Mouse (Mus musculus) heart, postnatal 25 days (tissue): Measurements from ENCODE around the gene Chit1. TPM values are rescaled to one million over a fixed set of nuclear protein-coding genes. Genes with fewer than 3 reads are reported as not detected.

Source experiments
- DNase-seq: peaks from one replicate; pipeline ENCODE4 v3.0.0; 2022; ENCODE audit warnings: low spot score
- intact Hi-C: fragments of 180-260 bp; cut with DNase I; formaldehyde crosslinking; loops from one replicate; pipeline ENCODE4 v1.15.1; 2025
- total RNA-seq, 2 experiments: library from RNA; stranded (reverse); gene quantifications; 2 replicates each; pipeline ENCODE4 v1.2.3; 2021

Chit1 gene
- total RNA-seq, 2 experiments from 2014 or later, result not detected

GRCm38 (mm10) chr1:134096264-134096934, 14.6 kb upstream of the Chit1 start:
- DNase-seq, result no peak
- intact Hi-C loops, result no loop called here

GRCm38 (mm10) chr1:134097080-134097855, 13.8 kb upstream of the Chit1 start:
- intact Hi-C loops, result no loop called here
- no peak for DNase-seq

GRCm38 (mm10) chr1:134097956-134098725, 12.9 kb upstream of the Chit1 start:
- DNase-seq, result peak; percentile 71
- intact Hi-C loops, result loop anchor here (2.0 kb wide), 1 partner anchor 19 kb away; the partner anchor contains the start of gene Btg2

GRCm38 (mm10) chr1:134098726-134099515, 12.1 kb upstream of the Chit1 start:
- intact Hi-C loops, result loop anchor here (2.0 kb wide), 1 partner anchor 20 kb away; the partner anchor contains the start of gene Btg2
- DNase-seq, result peak; percentile 94

GRCm38 (mm10) chr1:134099516-134100235, 11.4 kb upstream of the Chit1 start:
- DNase-seq, result no peak
- intact Hi-C loops, result loop anchor here (2.0 kb wide), 1 partner anchor 21 kb away; the partner anchor contains the start of gene Btg2

- intact Hi-C loops, result no loop called here
- no peak for DNase-seq
Measured at GRCm38 (mm10) chr1:134100401-134100800, 10.6 kb upstream of the Chit1 start.

- intact Hi-C loops, result no loop called here
- no peak for DNase-seq
Measured at GRCm38 (mm10) chr1:134100928-134101327, 10.1 kb upstream of the Chit1 start.

- intact Hi-C loops, result no loop called here
- no peak for DNase-seq
Measured at GRCm38 (mm10) chr1:134101593-134101992, 9.4 kb upstream of the Chit1 start.

GRCm38 (mm10) chr1:134103861-134104260, 7.2 kb upstream of the Chit1 start:
- peak; percentile 27 for DNase-seq
- intact Hi-C loops, result loop anchor here (2.0 kb wide), 1 partner anchor 193 kb away; no protein-coding TSS in a partner anchor

GRCm38 (mm10) chr1:134105043-134105763, 5.8 kb upstream of the Chit1 start:
- intact Hi-C loops, result loop anchor here (5.0 kb wide), 1 partner anchor 148 kb away; no protein-coding TSS in a partner anchor
- DNase-seq, result no peak

- intact Hi-C loops, result loop anchor here (2.0 to 5.0 kb wide), 2 partner anchors 29 to 149 kb away; no protein-coding TSS in a partner anchor
- DNase-seq, result no peak
Measured at GRCm38 (mm10) chr1:134105764-134106430, 5.1 kb upstream of the Chit1 start.

- DNase-seq, result no peak
- intact Hi-C loops, result loop anchor here (1.0 to 5.0 kb wide), 3 partner anchors 30 to 149 kb away; no protein-coding TSS in a partner anchor
Measured at GRCm38 (mm10) chr1:134106719-134107118, 4.3 kb upstream of the Chit1 start.

- no peak for DNase-seq
- intact Hi-C loops, result loop anchor here (1.0 to 5.0 kb wide), 3 partner anchors 31 to 150 kb away; no protein-coding TSS in a partner anchor
Measured at GRCm38 (mm10) chr1:134107777-134108176, 3.3 kb upstream of the Chit1 start.

- intact Hi-C loops, result loop anchor here (10.0 kb wide), 1 partner anchor 375 kb away; no protein-coding TSS in a partner anchor
- DNase-seq, result no peak
Measured at GRCm38 (mm10) chr1:134110015-134110414, 1.0 kb upstream of the Chit1 start.

GRCm38 (mm10) chr1:134110449-134110848, 593 bp upstream of the Chit1 start:
- no peak for DNase-seq
- intact Hi-C loops, result loop anchor here (10.0 kb wide), 1 partner anchor 376 kb away; no protein-coding TSS in a partner anchor

GRCm38 (mm10) chr1:134113560-134113959, 2.5 kb downstream of the Chit1 start:
- DNase-seq, result no peak
- intact Hi-C loops, result loop anchor here (10.0 kb wide), 1 partner anchor 379 kb away; no protein-coding TSS in a partner anchor

- intact Hi-C loops, result loop anchor here (10.0 kb wide), 1 partner anchor 379 kb away; no protein-coding TSS in a partner anchor
- no peak for DNase-seq
Measured at GRCm38 (mm10) chr1:134114018-134114417, 3.0 kb downstream of the Chit1 start.
